Mouse (Mus musculus) hindbrain, postnatal 0 days (tissue): ENCODE measurements around the gene Mesp2. TPM values are rescaled to one million over a fixed set of nuclear protein-coding genes. Genes with fewer than 3 reads are reported as not detected.

Source experiments
- ATAC-seq: fragments of 200-750 bp; cut with Nextera tagmentation; 2 replicates; pipeline ENCODE4 v1.8.0; 2017; ENCODE audit warnings: mild to moderate bottlenecking, moderate TSS enrichment, moderate library complexity
- DNase-seq: peaks from one replicate; pipeline ENCODE4 v3.0.0-alpha.2; 2015; ENCODE audit warnings: low spot score
- H3K27ac ChIP-seq: fragments of 300-500 bp; sonication (generic); 2 replicates; pipeline ENCODE4 v1.5.1; 2014; ENCODE audit warnings: mild to moderate bottlenecking
- H3K27me3 ChIP-seq: fragments of 300-500 bp; sonication (generic); 2 replicates; pipeline ENCODE4 v1.6.1; 2014; ENCODE audit warnings: low read length, mixed read lengths; ENCODE audit not compliant: insufficient read depth
- H3K36me3 ChIP-seq: fragments of 300-500 bp; sonication (generic); 2 replicates; pipeline ENCODE4 v1.6.1; 2014; ENCODE audit warnings: low read length, mixed read lengths; ENCODE audit not compliant: insufficient read depth
- H3K4me1 ChIP-seq: fragments of 300-500 bp; sonication (generic); 2 replicates; pipeline ENCODE4 v1.6.1; 2014; ENCODE audit warnings: antibody characterized with exemption, low read length, mixed read lengths; ENCODE audit not compliant: insufficient read depth
- H3K4me2 ChIP-seq: fragments of 300-500 bp; sonication (generic); 2 replicates; pipeline ENCODE4 v1.6.1; 2014; ENCODE audit warnings: low read depth, mild to moderate bottlenecking, low read length, moderate library complexity, mixed read lengths
- H3K4me3 ChIP-seq: fragments of 300-500 bp; sonication (generic); 2 replicates; pipeline ENCODE4 v1.5.1; 2014; ENCODE audit warnings: low read length
- H3K9ac ChIP-seq: fragments of 300-500 bp; sonication (generic); replicated peaks from 2 replicates; pipeline ENCODE4 v1.6.1; 2014; ENCODE audit warnings: mild to moderate bottlenecking, low read length, moderate library complexity, mixed read lengths
- H3K9me3 ChIP-seq: fragments of 300-500 bp; sonication (generic); 2 replicates; pipeline ENCODE4 v1.6.1; 2016; ENCODE audit warnings: low read length, mixed read lengths
- CTCF ChIP-seq: IDR thresholded peaks from 2 replicates; pipeline ENCODE4 v1.5.1; 2016; ENCODE audit warnings: antibody characterized with exemption, control low read depth, low read depth
- WGBS: fragments of 180-500 bp; shearing (Covaris S2); extraction: QIAGEN DNeasy Blood & Tissue Kit; methylation state at CpG from one replicate; pipeline ENCODE4 v1.1.7; 2014; 5-methylcytosine and 5-hydroxymethylcytosine counted together
- polyA plus RNA-seq: library from polyadenylated mRNA; unstranded; fragments of >200 nt; fragmentation: Nextera tagmentation; extraction: Ambion mirVana; gene quantifications from 2 replicates; pipeline ENCODE4 v1.2.1, GENCODE M21; 2015
- total RNA-seq: library from RNA; depleted of rRNA; stranded (reverse); fragments of >200 nt; gene quantifications from 2 replicates; pipeline ENCODE4 v1.2.3, GENCODE M21; 2014; rRNA removed

Mesp2 gene
- total RNA-seq = 1.5 and 1.7 TPM in 2 replicates
- polyA plus RNA-seq = 1.1 and 1.5 TPM in 2 replicates

- Histone ChIP-seq H3K4me3 (peak within 1 kb of the TSS; percentile 31), H3K4me2 (peak within 1 kb of the TSS; percentile 53), H3K9ac (peak within 1 kb of the TSS; percentile 44), H3K4me1 (peaks cover 4% of the 10 kb centered on the region; the same call in 1 of the 2 replicates), H3K9me3 (no peaks in the 10 kb centered on the region), H3K36me3 (no peaks in the 10 kb centered on the region), H3K27ac (no peak within 1 kb of the TSS), H3K27me3 (no peaks in the 10 kb centered on the region)
- 0 out of 2 replicates have a peak, but pooled peaks have one; percentile 14 for TF ChIP-seq CTCF
- peak; percentile 78 for ATAC-seq
- DNase-seq = peak; percentile 90
- 20% methylated on average over 71 of the region's 71 CpGs for WGBS
Measured at GRCm38 (mm10) chr7:79810611-79811506, at the start of gene Mesp2. Gene Mesp2, plus strand, starts transcription at chr7:79810727.

GRCm38 (mm10) chr7:79761124-79761876, 49.2 kb upstream of the Mesp2 start:
- no peak overlapping the region for H3K27ac ChIP-seq
- no peaks in the 10 kb centered on the region for H3K4me1 ChIP-seq
- H3K36me3 ChIP-seq = no peaks in the 10 kb centered on the region
- DNase-seq (no peak), ATAC-seq (no peak)
- no peak overlapping the region for H3K4me2 ChIP-seq
- WGBS = 72% methylated on average over 5 of the region's 5 CpGs
- no peaks in the 10 kb centered on the region for H3K27me3 ChIP-seq
- no peak overlapping the region for H3K4me3 ChIP-seq
- H3K9ac ChIP-seq = no peak overlapping the region
- H3K9me3 ChIP-seq = no peaks in the 10 kb centered on the region
- no peak for TF ChIP-seq CTCF

- Histone ChIP-seq H3K27ac (no peak overlapping the region), H3K27me3 (no peaks in the 10 kb centered on the region), H3K36me3 (no peaks in the 10 kb centered on the region), H3K4me1 (no peaks in the 10 kb centered on the region), H3K9me3 (no peaks in the 10 kb centered on the region), H3K4me3 (no peak overlapping the region), H3K9ac (no peak overlapping the region), H3K4me2 (no peak overlapping the region)
- DNase-seq (no peak), ATAC-seq (no peak)
- 77% methylated on average over 8 of the region's 8 CpGs for WGBS
- TF ChIP-seq CTCF = no peak
Measured at GRCm38 (mm10) chr7:79762106-79762505, 48.4 kb upstream of the Mesp2 start.

- Histone ChIP-seq H3K4me2 (no peak overlapping the region), H3K4me1 (no peaks in the 10 kb centered on the region), H3K27me3 (no peaks in the 10 kb centered on the region), H3K4me3 (no peak overlapping the region), H3K9me3 (no peaks in the 10 kb centered on the region), H3K9ac (no peak overlapping the region), H3K36me3 (no peaks in the 10 kb centered on the region), H3K27ac (no peak overlapping the region)
- peak; percentile 24; the same call in 1 of the 2 replicates for TF ChIP-seq CTCF
- ATAC-seq (no peak), DNase-seq (no peak)
- 48% methylated on average over 1 of the region's 1 CpGs for WGBS
Measured at GRCm38 (mm10) chr7:79765991-79766390, 44.5 kb upstream of the Mesp2 start.

GRCm38 (mm10) chr7:79769664-79770063, 40.9 kb upstream of the Mesp2 start:
- Histone ChIP-seq H3K4me1 (no peaks in the 10 kb centered on the region), H3K36me3 (no peaks in the 10 kb centered on the region), H3K9ac (no peak overlapping the region), H3K9me3 (no peaks in the 10 kb centered on the region), H3K27ac (no peak overlapping the region), H3K27me3 (no peaks in the 10 kb centered on the region), H3K4me2 (no peak overlapping the region), H3K4me3 (no peak overlapping the region)
- TF ChIP-seq CTCF = no peak
- DNase-seq (no peak), ATAC-seq (no peak)
- 83% methylated on average over 3 of the region's 3 CpGs for WGBS

GRCm38 (mm10) chr7:79771561-79772512, 38.7 kb upstream of the Mesp2 start:
- H3K9me3 ChIP-seq = no peaks in the 10 kb centered on the region
- no peak overlapping the region for H3K27ac ChIP-seq
- no peak for TF ChIP-seq CTCF
- WGBS = 48% methylated on average over 15 of the region's 15 CpGs
- no peaks in the 10 kb centered on the region for H3K27me3 ChIP-seq
- no peak overlapping the region for H3K4me2 ChIP-seq
- H3K36me3 ChIP-seq = no peaks in the 10 kb centered on the region
- ATAC-seq (no peak), DNase-seq (no peak)
- H3K4me3 ChIP-seq = no peak overlapping the region
- no peaks in the 10 kb centered on the region for H3K4me1 ChIP-seq
- no peak overlapping the region for H3K9ac ChIP-seq
